Mouse (Mus musculus) embryonic facial prominence, embryonic 11.5 days (tissue): ENCODE measurements around the gene M6pr. TPM values are rescaled to one million over a fixed set of nuclear protein-coding genes. Genes with fewer than 3 reads are reported as not detected.

Source experiments
- ATAC-seq: fragments of 200-750 bp; cut with Nextera tagmentation; replicated peaks from 2 replicates; pipeline ENCODE4 v1.8.0; 2017; ENCODE audit warnings: low read depth; ENCODE audit not compliant: insufficient number of reproducible peaks, low FRiP score, low TSS enrichment
- DNase-seq: peaks from one replicate; pipeline ENCODE4 v3.0.0-alpha.2; 2015; ENCODE audit warnings: low spot score
- H3K27ac ChIP-seq: fragments of 300-500 bp; sonication (generic); replicated peaks from 2 replicates; pipeline ENCODE4 v1.5.1; 2014; ENCODE audit warnings: mild to moderate bottlenecking, low read depth, low read length, control low read depth
- H3K27me3 ChIP-seq: fragments of 300-500 bp; sonication (generic); 2 replicates; pipeline ENCODE4 v1.6.1; 2014; ENCODE audit warnings: mild to moderate bottlenecking, low read length, moderate library complexity, mixed read lengths; ENCODE audit not compliant: control insufficient read depth, insufficient read depth
- H3K36me3 ChIP-seq: fragments of 300-500 bp; sonication (generic); replicated peaks from 2 replicates; pipeline ENCODE4 v1.6.1; 2014; ENCODE audit warnings: low read depth, mild to moderate bottlenecking, low read length, moderate library complexity, mixed read lengths; ENCODE audit not compliant: control insufficient read depth, insufficient read depth
- H3K4me1 ChIP-seq: fragments of 300-500 bp; sonication (generic); 2 replicates; pipeline ENCODE4 v1.6.1; 2014; ENCODE audit warnings: low read length, mixed read lengths; ENCODE audit not compliant: control insufficient read depth, insufficient read depth
- H3K4me2 ChIP-seq: fragments of 300-500 bp; sonication (generic); 2 replicates; pipeline ENCODE4 v1.6.1; 2014; ENCODE audit warnings: low read depth, mild to moderate bottlenecking, control low read depth, low read length, moderate library complexity
- H3K4me3 ChIP-seq: fragments of 300-500 bp; sonication (generic); 2 replicates; pipeline ENCODE4 v1.5.1; 2014; ENCODE audit warnings: low read depth, low read length, control low read depth
- H3K9ac ChIP-seq: fragments of 300-500 bp; sonication (generic); replicated peaks from 2 replicates; pipeline ENCODE4 v1.6.1; 2014; ENCODE audit warnings: mild to moderate bottlenecking, control low read depth, low read length
- H3K9me3 ChIP-seq: fragments of 300-500 bp; sonication (generic); replicated peaks from 2 replicates; pipeline ENCODE4 v1.6.1; 2016; ENCODE audit warnings: mild to moderate bottlenecking, low read length, inconsistent platforms, mixed read lengths; ENCODE audit not compliant: control insufficient read depth
- WGBS: fragments of 180-500 bp; shearing (Covaris S2); extraction: QIAGEN DNeasy Blood & Tissue Kit; methylation state at CpG from one replicate; pipeline ENCODE4 v1.1.7; 2014; 5-methylcytosine and 5-hydroxymethylcytosine counted together
- polyA plus RNA-seq: library from polyadenylated mRNA; unstranded; fragments of >200 nt; fragmentation: Nextera tagmentation; extraction: Ambion mirVana; gene quantifications from 2 replicates; pipeline ENCODE4 v1.2.1, GENCODE M21; 2014

The M6pr gene
- 85.0 and 85.6 TPM in 2 replicates for polyA plus RNA-seq

DNA sequence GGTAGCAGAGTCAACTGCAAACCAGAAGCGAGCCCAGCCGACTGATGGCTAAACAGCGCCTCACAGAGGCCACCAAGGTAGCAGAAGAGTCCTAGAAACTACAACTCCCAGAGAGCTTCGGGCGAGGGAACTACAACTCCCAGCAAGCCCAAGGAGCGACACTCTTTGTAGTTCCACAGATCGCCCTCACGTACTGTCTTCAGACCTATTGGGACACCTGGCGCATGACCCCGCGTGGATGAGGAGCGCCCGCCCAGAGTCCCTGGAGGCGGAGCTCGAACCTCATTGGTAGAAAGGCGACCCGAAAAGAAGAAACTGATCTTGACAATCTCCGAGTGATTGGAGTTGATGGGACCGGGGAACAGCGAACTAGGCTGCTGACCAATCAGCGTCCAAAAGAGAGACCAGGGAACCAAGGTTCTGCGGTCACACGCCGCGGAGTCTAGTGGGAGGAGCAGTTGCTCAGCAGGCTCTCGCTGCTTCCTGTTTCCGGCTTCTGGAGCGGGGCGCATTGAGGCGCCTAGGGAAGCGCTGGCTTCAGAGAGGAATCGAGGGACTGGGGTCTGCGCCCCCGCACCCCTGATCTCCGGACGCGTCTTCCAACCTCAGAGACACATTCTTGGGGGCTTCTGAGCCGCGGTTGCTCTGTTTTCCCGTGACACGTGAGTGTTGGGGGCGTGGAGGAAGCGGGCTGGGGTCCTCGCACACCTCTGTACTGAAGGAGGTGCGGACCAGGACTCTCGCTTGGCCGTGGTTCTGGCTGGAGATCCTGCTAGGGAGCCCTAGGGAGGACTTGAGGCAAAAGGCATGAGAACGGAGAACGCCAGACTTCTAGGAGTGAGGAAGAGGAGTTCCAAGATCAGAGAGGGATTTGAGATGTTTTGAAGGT, at the start of gene M6pr:
Gene M6pr (plus strand): TSS at position 216 of the 889 bp plus-strand sequence.
- Histone ChIP-seq H3K4me1 (peaks cover 2% of the 10 kb centered on the region; the same call in 1 of the 2 replicates), H3K27me3 (no peaks in the 10 kb centered on the region), H3K4me2 (peak within 1 kb of the TSS; percentile 59), H3K36me3 (peaks cover 3% of the 10 kb centered on the region; the same call in 1 of the 2 replicates), H3K9ac (peak within 1 kb of the TSS; percentile 87), H3K27ac (0 out of 2 replicates have a peak within 1 kb of the TSS, but pooled peaks have one; percentile 13), H3K4me3 (peak within 1 kb of the TSS; percentile 82), H3K9me3 (no peaks in the 10 kb centered on the region)
- DNase-seq, result peak; percentile 98
- peak; percentile 99 for ATAC-seq
- under 1% methylated on average over 49 of the region's 49 CpGs for WGBS

GRCm38 (mm10) chr6:122262543-122262942, 46.0 kb upstream of the M6pr start:
- no peak overlapping the region for H3K4me3 ChIP-seq
- H3K4me1 ChIP-seq, result no peaks in the 10 kb centered on the region
- no peak for DNase-seq
- no peak overlapping the region for H3K27ac ChIP-seq
- H3K9me3 ChIP-seq, result no peaks in the 10 kb centered on the region
- no peaks in the 10 kb centered on the region for H3K27me3 ChIP-seq
- no peak overlapping the region for H3K9ac ChIP-seq
- H3K4me2 ChIP-seq, result no peak overlapping the region
- no peaks in the 10 kb centered on the region for H3K36me3 ChIP-seq
- WGBS, result 90% methylated on average over 8 of the region's 8 CpGs
- ATAC-seq, result no peak

DNA sequence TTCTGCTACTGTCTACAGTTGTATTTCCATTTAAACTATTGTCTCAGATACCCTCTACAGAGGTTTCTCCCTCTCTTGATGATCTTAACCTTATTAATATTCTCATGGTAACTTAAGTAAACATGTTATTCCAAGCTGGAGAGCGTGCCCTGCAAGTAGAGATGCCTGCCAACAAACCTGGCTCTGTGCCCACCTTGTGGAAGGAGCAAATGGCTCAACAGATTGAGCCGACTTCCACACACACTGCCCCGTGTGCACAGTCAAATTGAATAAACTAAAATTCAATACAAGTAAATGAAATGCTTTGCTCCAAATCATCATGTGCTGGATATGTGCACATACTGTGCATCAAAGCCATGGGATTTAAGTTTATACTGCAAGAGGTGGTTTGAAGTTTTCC, 40.0 kb upstream of the M6pr start:
- Histone ChIP-seq H3K9me3 (no peaks in the 10 kb centered on the region), H3K4me3 (no peak overlapping the region), H3K27me3 (no peaks in the 10 kb centered on the region), H3K4me1 (no peaks in the 10 kb centered on the region), H3K27ac (no peak overlapping the region), H3K4me2 (no peak overlapping the region), H3K9ac (no peak overlapping the region), H3K36me3 (no peaks in the 10 kb centered on the region)
- WGBS, result 68% methylated on average over 3 of the region's 3 CpGs
- ATAC-seq, result no peak
- DNase-seq, result no peak

DNA sequence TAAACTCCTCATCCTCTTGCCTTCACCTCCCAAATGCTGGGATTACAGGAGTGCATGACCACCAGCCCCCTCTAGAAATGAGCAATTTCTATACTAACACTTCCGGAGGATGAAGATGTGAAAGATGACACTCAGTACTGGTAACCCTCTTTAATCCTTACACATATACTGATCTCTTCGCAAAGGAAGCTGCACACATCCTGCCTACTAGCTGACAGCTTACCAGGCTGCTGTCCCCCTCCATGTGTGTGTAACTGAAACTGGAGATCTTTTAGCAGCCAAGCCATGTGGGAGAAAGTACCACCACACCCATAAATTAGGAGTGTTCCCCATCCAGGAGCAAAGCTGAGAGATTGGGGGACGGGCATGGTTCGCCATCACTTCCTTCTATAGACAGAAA, 39.4 kb upstream of the M6pr start:
- no peak overlapping the region for H3K27ac ChIP-seq
- no peaks in the 10 kb centered on the region for H3K9me3 ChIP-seq
- no peak for ATAC-seq
- no peaks in the 10 kb centered on the region for H3K4me1 ChIP-seq
- DNase-seq, result no peak
- H3K9ac ChIP-seq, result no peak overlapping the region
- no peak overlapping the region for H3K4me3 ChIP-seq
- no peaks in the 10 kb centered on the region for H3K36me3 ChIP-seq
- H3K4me2 ChIP-seq, result no peak overlapping the region
- H3K27me3 ChIP-seq, result no peaks in the 10 kb centered on the region
- 91% methylated on average over 4 of the region's 4 CpGs for WGBS

DNA sequence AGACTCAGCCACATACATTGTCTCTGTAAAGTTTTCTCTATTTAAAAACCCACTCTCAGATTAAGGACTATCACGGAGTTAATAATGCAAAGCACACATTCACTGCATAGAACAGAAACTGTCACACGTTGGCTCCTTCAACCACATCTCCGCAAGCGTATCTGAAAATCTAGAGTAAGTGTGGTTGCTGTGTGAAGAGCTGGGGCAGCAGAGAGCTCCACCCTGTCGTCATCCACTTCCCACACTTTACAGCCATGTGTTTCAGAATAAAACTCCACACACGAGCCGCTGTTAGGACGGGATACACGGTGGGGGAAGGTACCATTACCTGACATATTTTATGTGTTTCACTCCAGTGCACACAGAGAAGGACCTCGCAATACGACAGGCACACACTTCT, 38.4 kb upstream of the M6pr start:
- Histone ChIP-seq H3K4me1 (no peaks in the 10 kb centered on the region), H3K9ac (no peak overlapping the region), H3K36me3 (no peaks in the 10 kb centered on the region), H3K9me3 (no peaks in the 10 kb centered on the region), H3K27ac (no peak overlapping the region), H3K4me2 (no peak overlapping the region), H3K4me3 (no peak overlapping the region), H3K27me3 (no peaks in the 10 kb centered on the region)
- 83% methylated on average over 11 of the region's 11 CpGs for WGBS
- no peak for DNase-seq
- ATAC-seq, result no peak

GRCm38 (mm10) chr6:122274546-122274945, 34.0 kb upstream of the M6pr start:
- H3K27ac ChIP-seq, result no peak overlapping the region
- H3K36me3 ChIP-seq, result no peaks in the 10 kb centered on the region
- no peak overlapping the region for H3K9ac ChIP-seq
- no peak overlapping the region for H3K4me3 ChIP-seq
- 69% methylated on average over 5 of the region's 5 CpGs for WGBS
- H3K4me2 ChIP-seq, result no peak overlapping the region
- DNase-seq (no peak), ATAC-seq (no peak)
- no peaks in the 10 kb centered on the region for H3K4me1 ChIP-seq
- no peaks in the 10 kb centered on the region for H3K27me3 ChIP-seq
- H3K9me3 ChIP-seq, result no peaks in the 10 kb centered on the region

DNA sequence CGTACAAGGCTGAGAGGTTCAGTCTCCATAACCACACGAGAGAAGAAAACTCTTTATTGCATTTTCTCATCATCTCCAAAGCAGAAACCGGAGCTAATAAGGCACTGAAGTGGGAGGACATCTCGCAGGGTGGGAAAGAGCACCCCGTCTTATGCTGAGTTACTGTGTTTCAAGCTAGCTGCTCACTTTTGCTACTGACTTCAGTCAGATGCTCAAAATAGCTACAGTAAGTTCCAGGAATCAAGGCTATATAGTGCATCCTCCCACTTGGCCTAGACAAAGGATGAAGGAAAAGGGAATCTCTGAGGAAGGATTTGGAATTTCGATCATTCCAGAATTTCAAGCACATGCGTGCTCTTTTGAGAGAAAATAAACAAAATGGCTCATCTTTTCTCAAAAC, 32.0 kb upstream of the M6pr start:
- Histone ChIP-seq H3K27ac (no peak overlapping the region), H3K9ac (no peak overlapping the region), H3K4me2 (no peak overlapping the region), H3K9me3 (no peaks in the 10 kb centered on the region), H3K36me3 (no peaks in the 10 kb centered on the region), H3K27me3 (no peaks in the 10 kb centered on the region), H3K4me3 (no peak overlapping the region), H3K4me1 (no peaks in the 10 kb centered on the region)
- 89% methylated on average over 7 of the region's 7 CpGs for WGBS
- DNase-seq, result no peak
- ATAC-seq, result no peak

GRCm38 (mm10) chr6:122282782-122283181, 25.7 kb upstream of the M6pr start, which contains the start of gene Klrg1:
Gene Klrg1, minus strand, starts transcription at chr6:122282882.
- no peak within 1 kb of the TSS for H3K4me2 ChIP-seq
- no peak within 1 kb of the TSS for H3K9ac ChIP-seq
- no peak within 1 kb of the TSS for H3K27ac ChIP-seq
- H3K9me3 ChIP-seq, result no peaks in the 10 kb centered on the region
- no peak for DNase-seq
- H3K4me1 ChIP-seq, result no peaks in the 10 kb centered on the region
- no peaks in the 10 kb centered on the region for H3K36me3 ChIP-seq
- no peaks in the 10 kb centered on the region for H3K27me3 ChIP-seq
- WGBS, result 84% methylated on average over 6 of the region's 6 CpGs
- ATAC-seq, result no peak
- H3K4me3 ChIP-seq, result no peak within 1 kb of the TSS
